Mouse (Mus musculus) brain, embryonic 14.5 days (tissue): ENCODE measurements around the gene Chst1.

Source experiments
- CTCF ChIP-seq: fragments of 200-500 bp; IDR thresholded peaks from 2 replicates; pipeline ENCODE4 v1.5.1; 2012; ENCODE audit warnings: inconsistent platforms, mild to moderate bottlenecking, moderate library complexity, borderline replicate concordance; ENCODE audit not compliant: insufficient read depth, insufficient read length; ENCODE audit errors: extremely low read depth
- POLR2A ChIP-seq: fragments of 200-500 bp; IDR thresholded peaks from 2 replicates; pipeline ENCODE4 v1.6.1; 2012; ENCODE audit warnings: mild to moderate bottlenecking, inconsistent platforms, borderline replicate concordance; ENCODE audit not compliant: poor library complexity, insufficient read depth, insufficient read length, severe bottlenecking; ENCODE audit errors: extremely low read depth

- TF ChIP-seq CTCF (no peak), POLR2A (no peak)
Measured at GRCm38 (mm10) chr2:92607153-92607552, 7.6 kb downstream of the Chst1 start.
